Mouse (Mus musculus) intestine, embryonic 14.5 days (tissue): ENCODE measurements around the gene Cd24a. TPM values are rescaled to one million over a fixed set of nuclear protein-coding genes. Genes with fewer than 3 reads are reported as not detected.

Experiments
- ATAC-seq: fragments of 200-750 bp; cut with Nextera tagmentation; replicated peaks from 2 replicates; pipeline ENCODE4 v1.8.0; 2017; ENCODE audit warnings: low read depth, moderate number of reproducible peaks, moderate TSS enrichment, moderate library complexity; ENCODE audit not compliant: low FRiP score, low TSS enrichment
- DNase-seq: peaks from one replicate; pipeline ENCODE4 v3.0.0-alpha.2; 2018; ENCODE audit warnings: low spot score
- H3K27ac ChIP-seq: fragments of 300-500 bp; sonication (generic); 2 replicates; pipeline ENCODE4 v1.5.1; 2014; ENCODE audit warnings: low read depth, mild to moderate bottlenecking, control low read depth
- H3K27me3 ChIP-seq: fragments of 300-500 bp; sonication (generic); replicated peaks from 2 replicates; pipeline ENCODE4 v1.6.1; 2014; ENCODE audit warnings: low read length, control low read depth; ENCODE audit not compliant: control insufficient read depth, insufficient read depth
- H3K36me3 ChIP-seq: fragments of 300-500 bp; sonication (generic); 2 replicates; pipeline ENCODE4 v1.6.1; 2014; ENCODE audit warnings: low read length, control low read depth; ENCODE audit not compliant: control insufficient read depth, insufficient read depth
- H3K4me1 ChIP-seq: fragments of 300-500 bp; sonication (generic); replicated peaks from 2 replicates; pipeline ENCODE4 v1.6.1; 2014; ENCODE audit warnings: low read length, control low read depth, mixed read lengths; ENCODE audit not compliant: control insufficient read depth, insufficient read depth
- H3K4me2 ChIP-seq: fragments of 300-500 bp; sonication (generic); 2 replicates; pipeline ENCODE4 v1.6.1; 2014; ENCODE audit warnings: low read length
- H3K4me3 ChIP-seq: fragments of 300-500 bp; sonication (generic); 2 replicates; pipeline ENCODE4 v1.5.1; 2014; ENCODE audit warnings: low read depth, low read length, control low read depth, mixed read lengths
- H3K9ac ChIP-seq: fragments of 300-500 bp; sonication (generic); 2 replicates; pipeline ENCODE4 v1.6.1; 2014; ENCODE audit warnings: mild to moderate bottlenecking, low read length
- H3K9me3 ChIP-seq: fragments of 300-500 bp; sonication (generic); 2 replicates; pipeline ENCODE4 v1.6.1; 2016; ENCODE audit warnings: low read length, control low read depth; ENCODE audit not compliant: control insufficient read depth
- WGBS: fragments of 180-500 bp; shearing (Covaris S2); extraction: QIAGEN DNeasy Blood & Tissue Kit; methylation state at CpG from one replicate; pipeline ENCODE4 v1.1.7; 2014; 5-methylcytosine and 5-hydroxymethylcytosine counted together
- polyA plus RNA-seq: library from polyadenylated mRNA; unstranded; fragments of >200 nt; fragmentation: Nextera tagmentation; extraction: Ambion mirVana; gene quantifications from 2 replicates; pipeline ENCODE4 v1.2.1, GENCODE M21; 2014

Cd24a gene
- polyA plus RNA-seq, 1 experiment from 2014 or later, result 254 TPM

GRCm38 (mm10) chr10:43625578-43625977 lies 47.5 kb downstream of the Cd24a start:
- Histone ChIP-seq H3K27me3 (no peaks in the 10 kb centered on the region), H3K4me3 (no peak overlapping the region), H3K27ac (no peak overlapping the region), H3K36me3 (no peaks in the 10 kb centered on the region), H3K4me2 (no peak overlapping the region), H3K9ac (no peak overlapping the region), H3K4me1 (0 out of 2 replicates have a peak, but pooled peaks cover 4% of the 10 kb centered on the region), H3K9me3 (no peaks in the 10 kb centered on the region)
- 78% methylated on average over 2 of the region's 2 CpGs for WGBS
- ATAC-seq (no peak), DNase-seq (no peak)

GRCm38 (mm10) chr10:43629216-43629615 lies 51.1 kb downstream of the Cd24a start:
- Histone ChIP-seq H3K4me1 (0 out of 2 replicates have a peak, but pooled peaks cover 4% of the 10 kb centered on the region), H3K4me3 (no peak overlapping the region), H3K36me3 (no peaks in the 10 kb centered on the region), H3K27me3 (no peaks in the 10 kb centered on the region), H3K9ac (no peak overlapping the region), H3K9me3 (no peaks in the 10 kb centered on the region), H3K4me2 (no peak overlapping the region), H3K27ac (no peak overlapping the region)
- WGBS, result 71% methylated on average over 5 of the region's 5 CpGs
- ATAC-seq, result no peak
- no peak for DNase-seq

- no peak overlapping the region for H3K27ac ChIP-seq
- DNase-seq, result no peak
- ATAC-seq, result no peak
- H3K4me1 ChIP-seq, result 0 out of 2 replicates have a peak, but pooled peaks cover 1% of the 10 kb centered on the region
- no peaks in the 10 kb centered on the region for H3K36me3 ChIP-seq
- no peak overlapping the region for H3K4me2 ChIP-seq
- no peak overlapping the region for H3K4me3 ChIP-seq
- no peaks in the 10 kb centered on the region for H3K9me3 ChIP-seq
- H3K9ac ChIP-seq, result no peak overlapping the region
- H3K27me3 ChIP-seq, result no peaks in the 10 kb centered on the region
These were observed 51.8 kb downstream of the Cd24a start for GRCm38 (mm10) chr10:43629857-43630256.

GRCm38 (mm10) chr10:43630634-43631033 lies 52.5 kb downstream of the Cd24a start:
- no peak overlapping the region for H3K27ac ChIP-seq
- H3K4me1 ChIP-seq, result no peaks in the 10 kb centered on the region
- no peak overlapping the region for H3K4me3 ChIP-seq
- ATAC-seq (no peak), DNase-seq (no peak)
- no peak overlapping the region for H3K9ac ChIP-seq
- no peaks in the 10 kb centered on the region for H3K9me3 ChIP-seq
- H3K36me3 ChIP-seq, result no peaks in the 10 kb centered on the region
- no peak overlapping the region for H3K4me2 ChIP-seq
- no peaks in the 10 kb centered on the region for H3K27me3 ChIP-seq
- WGBS, result 80% methylated on average over 4 of the region's 4 CpGs

GRCm38 (mm10) chr10:43631049-43631448 lies 53.0 kb downstream of the Cd24a start:
- no peak overlapping the region for H3K27ac ChIP-seq
- no peaks in the 10 kb centered on the region for H3K36me3 ChIP-seq
- no peaks in the 10 kb centered on the region for H3K27me3 ChIP-seq
- no peaks in the 10 kb centered on the region for H3K9me3 ChIP-seq
- ATAC-seq (no peak), DNase-seq (no peak)
- no peaks in the 10 kb centered on the region for H3K4me1 ChIP-seq
- no peak overlapping the region for H3K9ac ChIP-seq
- no peak overlapping the region for H3K4me3 ChIP-seq
- no peak overlapping the region for H3K4me2 ChIP-seq

GRCm38 (mm10) chr10:43631639-43632354 lies 53.7 kb downstream of the Cd24a start:
- Histone ChIP-seq H3K4me1 (no peaks in the 10 kb centered on the region), H3K36me3 (no peaks in the 10 kb centered on the region), H3K9ac (no peak overlapping the region), H3K9me3 (no peaks in the 10 kb centered on the region), H3K4me3 (no peak overlapping the region), H3K4me2 (no peak overlapping the region), H3K27me3 (no peaks in the 10 kb centered on the region), H3K27ac (no peak overlapping the region)
- DNase-seq (no peak), ATAC-seq (no peak)
- 74% methylated on average over 2 of the region's 2 CpGs for WGBS

GRCm38 (mm10) chr10:43633117-43633516 lies 55.0 kb downstream of the Cd24a start:
- Histone ChIP-seq H3K4me2 (no peak overlapping the region), H3K9me3 (no peaks in the 10 kb centered on the region), H3K4me1 (no peaks in the 10 kb centered on the region), H3K27me3 (no peaks in the 10 kb centered on the region), H3K27ac (no peak overlapping the region), H3K9ac (no peak overlapping the region), H3K36me3 (no peaks in the 10 kb centered on the region), H3K4me3 (no peak overlapping the region)
- ATAC-seq (no peak), DNase-seq (no peak)
- 82% methylated on average over 4 of the region's 4 CpGs for WGBS

Other genes starting within 250 kb of the Cd24a start
- gene Bend3, start 99.5 kb upstream of the Cd24a start, polyA plus RNA-seq, result 4.2 and 5.3 TPM in 2 replicates
- 7.8 and 19.0 TPM in 2 replicates for gene Gm9803, start 54.2 kb upstream of the Cd24a start, polyA plus RNA-seq
- 61.4 and 65.9 TPM in 2 replicates for gene 1700021F05Rik, start 37.3 kb upstream of the Cd24a start, polyA plus RNA-seq